Mouse (Mus musculus) myocyte (in vitro differentiated cells): ENCODE measurements around the gene Tmbim4.

ENCODE experiments used
- CEBPB ChIP-seq: IDR thresholded peaks from 2 replicates; pipeline ENCODE4 v1.6.1; 2011; ENCODE audit warnings: mild to moderate bottlenecking, moderate library complexity; ENCODE audit not compliant: poor library complexity, insufficient read depth, severe bottlenecking
- E2F4 ChIP-seq: IDR thresholded peaks from one replicate; pipeline ENCODE4 v1.6.1; 2011; ENCODE audit warnings: mild to moderate bottlenecking, control low read depth, moderate library complexity; ENCODE audit not compliant: insufficient read depth
- MAX ChIP-seq: IDR thresholded peaks from one replicate; pipeline ENCODE4 v1.6.1; 2011; ENCODE audit warnings: low read depth, mild to moderate bottlenecking, control low read depth
- SRF ChIP-seq: IDR thresholded peaks from one replicate; pipeline ENCODE4 v1.6.1; 2011; ENCODE audit warnings: low read depth; ENCODE audit not compliant: control insufficient read depth, insufficient read length
- TCF12 ChIP-seq: IDR thresholded peaks from one replicate; pipeline ENCODE4 v1.6.1; 2011; ENCODE audit warnings: mild to moderate bottlenecking, control low read depth; ENCODE audit not compliant: poor library complexity, insufficient read depth, severe bottlenecking

DNA sequence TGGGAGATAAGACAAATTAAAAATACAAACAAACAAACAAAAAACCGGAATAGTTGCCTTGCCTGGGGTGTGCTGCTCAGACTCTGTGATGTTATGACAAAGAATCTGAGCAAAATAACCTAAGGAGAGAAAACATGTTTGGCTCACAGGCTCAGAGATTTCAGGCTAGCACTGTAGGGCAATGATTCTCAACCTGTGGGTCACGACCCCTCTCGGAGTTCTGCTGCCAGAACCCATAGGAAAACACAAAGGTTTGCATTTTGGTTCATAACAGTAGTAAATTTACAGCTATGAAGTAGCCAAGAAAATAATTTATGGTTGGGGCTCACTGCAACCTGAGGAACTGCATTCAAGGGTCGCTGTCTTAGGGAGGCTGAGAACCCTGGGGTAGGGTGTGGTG is 9.1 kb upstream of the Tmbim4 start:
- TF ChIP-seq CEBPB (no peak), MAX (no peak), TCF12 (no peak), E2F4 (no peak), SRF (no peak)
